Mouse (Mus musculus): Measurements from ENCODE around the gene Basp1.

- TF ChIP-seq POLR2A (IDR thresholded peaks at IDR 0.05; ENCODE audit: insufficient read depth, low read length): no peak
- TF ChIP-seq CTCF (IDR thresholded peaks at IDR 0.05; ENCODE audit: low read depth, low read length): no peak
These were observed 33.6 kb upstream of the Basp1 start for GRCm38 (mm10) chr15:25447136-25447535.
